Mouse (Mus musculus) ES-E14 (cell line): ENCODE measurements at regions not wholly inside any gene's neighbourhood (a gene's known extent, or its start where the extent isn't known, plus 50 kb on each side); places are given as distances from the start of the nearest gene placed in this dataset.

Experiments
- DNase-seq: peaks from one replicate; pipeline ENCODE4 v3.0.0-alpha.2; 2013; ENCODE audit warnings: low read depth, low spot score
- H3K27ac ChIP-seq: 2 replicates; pipeline ENCODE4 v1.5.1; 2012; ENCODE audit warnings: low read depth, mild to moderate bottlenecking, low read length, moderate library complexity, mixed read lengths; ENCODE audit not compliant: poor library complexity, insufficient read depth, severe bottlenecking
- H3K36me3 ChIP-seq: 2 replicates; pipeline ENCODE4 v1.6.1; 2012; ENCODE audit warnings: mild to moderate bottlenecking, low read length, moderate library complexity, mixed read lengths; ENCODE audit not compliant: control insufficient read depth, poor library complexity, insufficient read depth, severe bottlenecking
- H3K4me1 ChIP-seq, 2 experiments: fragments of 150-350 bp in 1 of 2; sonication (generic) in 1 of 2; 2 replicates each; pipeline ENCODE4 v1.6.1; 2012; ENCODE audit warnings: low read length in 2 of 2, mild to moderate bottlenecking in 1 of 2, mixed read lengths in 1 of 2; ENCODE audit not compliant: control insufficient read depth in 2 of 2, insufficient read depth in 2 of 2, poor library complexity in 1 of 2
- H3K4me3 ChIP-seq, 2 experiments: fragments of 150-350 bp in 1 of 2; sonication (generic) in 1 of 2; 2 replicates each; pipeline ENCODE4 v1.5.1; 2012; ENCODE audit warnings: low read length in 2 of 2, low read depth in 1 of 2, mild to moderate bottlenecking in 1 of 2, mixed read lengths in 1 of 2; ENCODE audit not compliant: insufficient read depth in 1 of 2, poor library complexity in 1 of 2, severe bottlenecking in 1 of 2
- H3K9ac ChIP-seq: 2 replicates; pipeline ENCODE4 v1.6.1; 2012; ENCODE audit warnings: low read depth, mild to moderate bottlenecking, low read length, mixed read lengths; ENCODE audit not compliant: poor library complexity, insufficient read depth, severe bottlenecking
- H3K9me3 ChIP-seq: fragments of 150-350 bp; sonication (generic); 2 replicates; pipeline ENCODE4 v1.6.1; 2012; ENCODE audit warnings: low read depth, mild to moderate bottlenecking, low read length; ENCODE audit not compliant: control insufficient read depth, insufficient read depth
- CHD2 ChIP-seq: IDR thresholded peaks from 2 replicates; pipeline ENCODE4 v1.6.1; 2014; ENCODE audit warnings: mild to moderate bottlenecking, low read depth, low read length, inconsistent platforms
- HCFC1 ChIP-seq: IDR thresholded peaks from 2 replicates; pipeline ENCODE4 v1.6.1; 2012; ENCODE audit warnings: low read length, inconsistent platforms, borderline replicate concordance; ENCODE audit not compliant: insufficient read depth
- MAFK ChIP-seq: IDR thresholded peaks from 2 replicates; pipeline ENCODE4 v1.6.1; 2014; ENCODE audit warnings: mild to moderate bottlenecking, low read depth, low read length, inconsistent platforms; ENCODE audit not compliant: insufficient read depth
- ZC3H11A ChIP-seq: IDR thresholded peaks from 2 replicates; pipeline ENCODE4 v1.6.1; 2012; ENCODE audit warnings: low read depth, mild to moderate bottlenecking, inconsistent platforms, low read length, borderline replicate concordance
- ZNF384 ChIP-seq: IDR thresholded peaks from 2 replicates; pipeline ENCODE4 v1.6.1; 2012; ENCODE audit warnings: low read depth, low read length, inconsistent platforms
- in situ Hi-C, 2 experiments: fragments of 600-800 bp; cut with MboI; formaldehyde crosslinking; loops; one replicate each; pipeline ENCODE4 v1.15.1; 2025; ENCODE audit warnings: low sequenced_read_pairs in 2 of 2, inconsistent platforms in 1 of 2; ENCODE audit not compliant: unreplicated experiment in 2 of 2

DNA sequence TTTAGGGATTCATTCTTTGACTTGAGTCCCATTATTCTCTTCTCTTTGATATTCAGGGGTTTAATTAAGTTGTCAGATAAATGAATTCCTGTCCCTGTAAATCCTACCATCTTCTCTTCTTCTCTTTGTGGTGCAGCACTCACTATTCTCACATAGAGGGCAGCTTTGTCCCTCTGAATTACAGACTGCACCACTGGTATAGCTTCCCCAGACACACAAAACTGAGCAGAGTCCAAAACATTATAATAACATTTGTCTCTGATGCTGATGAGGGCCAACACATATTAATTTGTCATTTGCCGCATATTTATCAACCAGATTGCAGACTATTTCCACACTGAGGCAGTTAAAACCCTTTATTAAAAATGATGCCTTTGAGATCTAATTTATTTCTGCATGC is 1244.9 kb upstream of the Slc10a2 start:
- in situ Hi-C loops = no loop called here
- no peak overlapping the region for H3K9ac ChIP-seq
- TF ChIP-seq ZC3H11A (no peak), MAFK (no peak), HCFC1 (no peak), CHD2 (no peak), ZNF384 (no peak)
- no peak overlapping the region for H3K27ac ChIP-seq
- H3K9me3 ChIP-seq = no peaks in the 10 kb centered on the region
- H3K4me1 ChIP-seq = no peaks in the 10 kb centered on the region
- DNase-seq = no peak
- H3K4me3 ChIP-seq = no peak overlapping the region
- no peaks in the 10 kb centered on the region for H3K36me3 ChIP-seq

GRCm38 (mm10) chr8:6345704-6346103 is 1240.6 kb upstream of the Slc10a2 start:
- no peak for TF ChIP-seq HCFC1
- TF ChIP-seq CHD2 = no peak
- no peak for TF ChIP-seq MAFK
- TF ChIP-seq ZNF384 = no peak
- no peak for TF ChIP-seq ZC3H11A
- Histone ChIP-seq H3K4me3 (no peak overlapping the region), H3K36me3 (no peaks in the 10 kb centered on the region), H3K9me3 (no peaks in the 10 kb centered on the region), H3K27ac (no peak overlapping the region), H3K4me1 (no peaks in the 10 kb centered on the region), H3K9ac (no peak overlapping the region)
- in situ Hi-C loops = no loop called here
- no peak for DNase-seq

DNA sequence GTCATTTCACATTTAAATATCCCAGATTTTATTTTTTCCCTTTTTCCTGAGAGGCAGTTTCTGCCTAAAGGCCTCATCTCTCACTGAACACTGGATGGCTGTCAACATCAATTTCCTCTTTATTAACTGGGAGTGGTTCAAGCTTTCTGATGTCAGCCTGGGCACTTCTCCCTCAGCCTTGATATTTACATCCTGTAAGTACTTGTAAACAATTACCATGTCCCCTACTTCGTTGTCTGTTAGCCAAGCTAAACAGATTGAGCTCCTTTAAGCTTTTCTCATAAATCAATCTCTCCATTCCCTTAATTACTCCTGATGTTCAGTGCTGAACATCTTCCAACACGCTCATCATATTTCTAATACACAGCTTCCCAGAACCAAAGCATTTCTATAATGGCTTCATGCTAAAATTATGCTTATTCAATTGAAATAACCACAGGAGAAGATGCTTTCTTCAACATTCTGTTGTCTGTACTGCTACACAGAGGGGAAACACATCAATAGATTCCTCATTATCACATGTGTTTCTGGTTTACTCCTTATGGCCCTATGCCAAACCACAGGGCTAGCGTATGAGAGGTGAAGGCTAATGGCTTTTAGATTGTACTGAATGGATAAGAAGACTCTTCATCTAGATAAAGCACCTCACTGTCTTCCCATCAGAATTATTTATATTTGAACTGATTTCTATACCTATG is 1235.2 kb upstream of the Slc10a2 start:
- DNase-seq = no peak
- H3K9me3 ChIP-seq = no peaks in the 10 kb centered on the region
- H3K27ac ChIP-seq = no peak overlapping the region
- TF ChIP-seq ZC3H11A (no peak), MAFK (no peak), HCFC1 (no peak), ZNF384 (no peak), CHD2 (no peak)
- in situ Hi-C loops = no loop called here
- H3K4me3 ChIP-seq = no peak overlapping the region
- H3K9ac ChIP-seq = no peak overlapping the region
- H3K4me1 ChIP-seq = no peaks in the 10 kb centered on the region
- no peaks in the 10 kb centered on the region for H3K36me3 ChIP-seq

DNA sequence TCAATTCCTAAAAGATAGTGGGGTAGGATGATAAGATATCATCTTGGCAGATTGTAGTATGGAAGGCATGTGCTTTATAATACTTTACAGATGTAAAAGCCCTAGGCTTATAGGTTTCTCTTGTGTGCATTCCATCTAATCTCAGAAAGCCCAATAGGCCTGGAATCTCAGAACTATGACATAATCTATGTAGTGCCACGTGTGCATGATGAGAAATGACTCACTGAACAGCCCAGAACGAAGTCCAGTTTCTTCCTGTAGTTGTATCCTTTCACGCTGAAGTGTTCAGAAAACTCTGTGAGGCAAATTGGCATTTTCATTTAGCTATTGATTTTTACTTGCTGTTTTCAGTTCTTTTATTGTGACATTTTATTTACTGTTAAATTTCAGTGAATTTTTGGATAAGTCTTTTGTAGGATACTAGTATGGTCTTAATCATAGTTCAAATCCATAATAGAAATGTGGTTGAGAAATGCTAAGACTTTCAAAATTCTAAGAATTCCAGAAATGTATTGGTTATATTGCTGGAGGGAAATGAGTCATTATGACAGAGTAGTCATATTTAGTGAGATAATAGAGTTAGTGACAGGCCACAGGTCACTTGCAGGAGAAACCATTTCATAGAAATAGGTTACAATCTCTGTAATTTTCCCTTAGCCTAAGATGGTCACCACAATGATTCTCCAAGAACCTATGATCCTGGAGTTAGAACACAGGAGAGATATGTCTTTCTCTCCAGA is 1229.3 kb upstream of the Slc10a2 start:
- Histone ChIP-seq H3K9me3 (no peaks in the 10 kb centered on the region), H3K4me1 (no peaks in the 10 kb centered on the region), H3K27ac (no peak overlapping the region), H3K9ac (no peak overlapping the region), H3K36me3 (no peaks in the 10 kb centered on the region), H3K4me3 (no peak overlapping the region)
- no peak for DNase-seq
- in situ Hi-C loops = no loop called here
- TF ChIP-seq CHD2 = no peak
- no peak for TF ChIP-seq ZC3H11A

DNA sequence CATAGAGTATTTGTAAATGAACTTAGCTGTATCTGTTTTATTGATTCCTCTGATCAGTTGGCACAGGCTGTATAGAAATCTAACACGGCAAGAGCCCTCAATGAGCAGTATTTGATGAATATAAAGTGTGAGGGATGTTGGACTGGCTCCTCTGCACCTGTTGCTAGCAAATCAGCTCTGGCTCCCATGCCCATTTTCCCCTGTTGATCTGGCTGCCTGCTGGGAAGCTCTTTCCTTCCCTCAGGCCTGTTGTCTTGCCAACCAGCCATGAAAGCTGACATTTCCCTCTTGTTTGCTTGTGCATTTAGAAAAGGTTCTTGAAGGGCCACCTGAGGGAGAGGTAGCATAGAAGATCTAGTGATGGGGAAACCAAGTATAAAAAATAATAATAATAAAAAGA is 1216.2 kb upstream of the Slc10a2 start:
- Histone ChIP-seq H3K4me3 (no peak overlapping the region), H3K9ac (no peak overlapping the region), H3K36me3 (no peaks in the 10 kb centered on the region), H3K9me3 (no peaks in the 10 kb centered on the region), H3K4me1 (no peaks in the 10 kb centered on the region), H3K27ac (no peak overlapping the region)
- DNase-seq = no peak
- in situ Hi-C loops = no loop called here
- TF ChIP-seq MAFK = no peak
- no peak for TF ChIP-seq ZC3H11A
- TF ChIP-seq HCFC1 = no peak
- TF ChIP-seq CHD2 = no peak
- no peak for TF ChIP-seq ZNF384
